Mouse (Mus musculus) liver, embryonic 14.5 days (tissue): ENCODE data around the gene Atp5j.

ENCODE experiments used
- CTCF ChIP-seq: IDR thresholded peaks from 2 replicates; pipeline ENCODE4 v1.5.1; 2016; ENCODE audit warnings: antibody characterized with exemption, low read depth, control low read depth
- EP300 ChIP-seq: IDR thresholded peaks from 2 replicates; pipeline ENCODE4 v1.6.1; 2016; ENCODE audit warnings: antibody characterized with exemption, low read depth

GRCm38 (mm10) chr16:84817423-84817822 is 18.0 kb downstream of the Atp5j start:
- TF ChIP-seq CTCF = peak; percentile 55; the same call in 1 of the 2 replicates
- TF ChIP-seq EP300 = no peak
